Mouse (Mus musculus) lung, adult 2 months (tissue): Measurements from ENCODE around the gene Tmed1.

ENCODE experiments used
- CTCF ChIP-seq: fragments of 200-500 bp; IDR thresholded peaks from 2 replicates; pipeline ENCODE4 v1.5.1; 2011; ENCODE audit warnings: mild to moderate bottlenecking, low read length, control low read depth; ENCODE audit not compliant: insufficient read depth
- POLR2A ChIP-seq: fragments of 200-500 bp; IDR thresholded peaks from 2 replicates; pipeline ENCODE4 v1.6.1; 2011; ENCODE audit warnings: low read depth, mild to moderate bottlenecking, control low read depth, low read length, borderline replicate concordance; ENCODE audit errors: extremely low read depth

DNA sequence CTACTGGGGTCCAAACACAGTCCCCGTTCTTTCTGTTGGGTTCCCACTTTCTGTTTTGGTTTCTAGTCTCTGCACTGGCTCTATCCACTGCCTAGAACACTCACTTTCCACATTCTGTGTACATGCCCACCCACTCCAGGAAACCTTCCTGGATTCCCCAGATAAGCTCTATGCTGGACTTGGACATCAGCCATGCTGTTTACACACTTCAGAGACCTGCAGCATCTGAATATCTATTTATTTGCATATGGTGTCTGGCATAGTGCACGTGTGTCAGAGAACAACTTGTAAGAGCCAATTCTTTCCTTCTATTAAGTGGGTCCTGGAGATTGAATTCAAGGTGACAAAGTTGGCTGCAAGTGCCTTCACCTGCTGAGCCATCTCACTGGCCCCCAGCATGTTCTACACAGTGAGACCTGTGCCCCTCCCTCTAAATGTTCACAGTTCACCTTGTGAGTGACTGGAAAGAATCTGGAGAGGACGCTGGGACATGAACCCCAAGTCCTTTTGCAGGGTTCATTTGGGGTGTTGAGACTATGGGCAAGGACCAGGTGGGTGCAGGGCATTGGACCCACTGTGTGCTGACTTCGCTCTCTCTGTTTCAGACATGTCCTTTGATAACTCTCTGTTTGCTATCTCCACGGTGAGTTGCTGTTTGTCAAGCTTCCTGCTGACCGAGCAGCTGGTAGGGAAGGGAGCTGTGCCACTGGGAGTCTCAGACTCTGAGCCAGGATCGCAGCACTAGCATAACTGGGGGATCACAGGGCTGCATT, 30.1 kb upstream of the Tmed1 start:
- TF ChIP-seq POLR2A: no peak
- TF ChIP-seq CTCF: no peak
